Mouse (Mus musculus) forebrain, embryonic 11.5 days (tissue): ENCODE measurements around the gene Ripply3. TPM values are rescaled to one million over a fixed set of nuclear protein-coding genes. Genes with fewer than 3 reads are reported as not detected.
A peak's percentile ranks its signal among the peaks of the same experiment; 100 is the strongest.

Source experiments
- ATAC-seq: fragments of 200-750 bp; cut with Nextera tagmentation; replicated peaks from 2 replicates; pipeline ENCODE4 v1.8.0; 2017; ENCODE audit warnings: moderate TSS enrichment; ENCODE audit not compliant: low FRiP score
- DNase-seq: peaks from one replicate; pipeline ENCODE4 v3.0.0-alpha.2; 2017; ENCODE audit warnings: low spot score
- H3K27ac ChIP-seq: fragments of 300-500 bp; sonication (generic); 2 replicates; pipeline ENCODE4 v1.5.1; 2014; ENCODE audit warnings: low read depth, low read length
- H3K27me3 ChIP-seq: fragments of 300-500 bp; sonication (generic); 2 replicates; pipeline ENCODE4 v1.6.1; 2014; ENCODE audit warnings: mild to moderate bottlenecking, low read length, mixed read lengths; ENCODE audit not compliant: control insufficient read depth, insufficient read depth
- H3K36me3 ChIP-seq: fragments of 300-500 bp; sonication (generic); 2 replicates; pipeline ENCODE4 v1.6.1; 2014; ENCODE audit warnings: mild to moderate bottlenecking, low read length, moderate library complexity, mixed read lengths; ENCODE audit not compliant: control insufficient read depth, insufficient read depth
- H3K4me1 ChIP-seq: fragments of 300-500 bp; sonication (generic); replicated peaks from 2 replicates; pipeline ENCODE4 v1.6.1; 2014; ENCODE audit warnings: low read length, mixed read lengths; ENCODE audit not compliant: control insufficient read depth, insufficient read depth
- H3K4me2 ChIP-seq: fragments of 300-500 bp; sonication (generic); 2 replicates; pipeline ENCODE4 v1.6.1; 2014; ENCODE audit warnings: low read depth, mild to moderate bottlenecking, low read length, moderate library complexity, mixed read lengths; ENCODE audit not compliant: severe bottlenecking
- H3K4me3 ChIP-seq: fragments of 300-500 bp; sonication (generic); 2 replicates; pipeline ENCODE4 v1.5.1; 2014; ENCODE audit warnings: low read depth, low read length
- H3K9ac ChIP-seq: fragments of 300-500 bp; sonication (generic); 2 replicates; pipeline ENCODE4 v1.6.1; 2014; ENCODE audit warnings: low read length
- H3K9me3 ChIP-seq: fragments of 300-500 bp; sonication (generic); 2 replicates; pipeline ENCODE4 v1.6.1; 2016; ENCODE audit warnings: low read length, mixed read lengths; ENCODE audit not compliant: control insufficient read depth
- WGBS: fragments of 180-500 bp; shearing (Covaris S2); extraction: QIAGEN DNeasy Blood & Tissue Kit; methylation state at CpG from one replicate; pipeline ENCODE4 v1.1.7; 2014; 5-methylcytosine and 5-hydroxymethylcytosine counted together
- polyA plus RNA-seq: library from polyadenylated mRNA; unstranded; fragments of >200 nt; fragmentation: Nextera tagmentation; extraction: Ambion mirVana; gene quantifications from 2 replicates; pipeline ENCODE4 v1.2.1, GENCODE M21; 2014

Ripply3 gene
- polyA plus RNA-seq, 1 experiment from 2014 or later: 5.4 TPM

DNA sequence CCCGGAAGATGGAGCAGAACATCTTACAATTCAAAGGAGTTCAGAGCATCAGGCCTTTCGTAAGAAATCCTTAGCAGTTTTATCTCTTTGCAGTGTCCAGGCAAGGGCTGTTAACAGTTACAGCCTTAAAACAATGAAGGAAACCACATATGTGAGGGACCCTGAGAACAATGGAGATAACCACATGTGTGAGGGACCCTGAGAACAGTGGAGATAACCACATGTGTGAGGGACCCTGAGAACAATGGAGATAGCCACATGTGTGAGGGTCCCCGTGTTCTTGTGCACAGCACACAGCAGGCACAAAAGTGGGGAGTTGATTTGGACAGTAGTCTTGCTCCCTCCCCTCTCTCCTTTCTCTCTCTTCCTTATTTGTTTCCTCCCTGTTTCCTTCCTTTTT lies 29.9 kb downstream of the Ripply3 start:
- Histone ChIP-seq H3K4me1 (no peaks in the 10 kb centered on the region; the same call in 1 of the 2 replicates), H3K9ac (no peak overlapping the region), H3K27me3 (no peaks in the 10 kb centered on the region), H3K27ac (no peak overlapping the region), H3K4me3 (no peak overlapping the region), H3K9me3 (no peaks in the 10 kb centered on the region), H3K4me2 (no peak overlapping the region), H3K36me3 (no peaks in the 10 kb centered on the region)
- ATAC-seq (no peak), DNase-seq (no peak)
- WGBS: 82% methylated on average over 3 of the region's 3 CpGs

DNA sequence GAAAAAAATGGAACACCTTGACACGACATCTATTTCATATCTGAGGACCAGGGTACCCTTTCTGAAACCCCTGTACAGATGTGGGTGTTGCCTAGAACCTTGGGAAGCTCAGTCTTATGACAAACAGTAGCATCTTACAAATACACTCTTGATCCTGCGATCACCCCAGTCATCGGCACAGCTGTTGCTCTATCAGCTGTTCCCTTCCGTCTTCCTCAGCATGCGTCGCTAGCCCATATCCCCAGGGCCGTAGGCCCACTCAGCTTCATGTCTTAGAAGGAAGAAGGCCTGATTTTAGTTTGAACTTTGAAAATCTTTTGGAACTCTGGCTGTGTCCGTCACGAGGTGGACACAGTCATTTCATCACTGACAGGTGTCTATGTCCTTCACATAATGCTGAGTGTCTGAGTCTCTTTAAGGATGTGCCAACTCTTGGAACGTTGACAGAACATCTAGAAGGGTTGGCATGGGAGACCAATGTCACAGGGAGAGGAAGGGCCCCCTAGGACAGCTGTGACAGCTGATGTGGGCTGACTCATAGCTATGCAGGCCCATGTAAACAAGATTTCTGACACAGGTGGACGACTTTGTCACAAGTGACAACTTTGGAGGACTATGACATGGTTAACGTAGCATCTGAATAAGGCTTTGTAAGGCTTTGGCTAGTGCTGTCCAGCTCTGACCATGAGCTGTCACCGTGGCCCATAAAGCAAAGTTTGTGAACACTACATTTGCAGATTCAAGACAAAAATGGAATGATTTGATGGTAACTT lies 32.5 kb downstream of the Ripply3 start:
- no peaks in the 10 kb centered on the region; the same call in 1 of the 2 replicates for H3K4me1 ChIP-seq
- DNase-seq: no peak
- H3K27me3 ChIP-seq: no peaks in the 10 kb centered on the region
- no peak overlapping the region for H3K27ac ChIP-seq
- no peak overlapping the region for H3K4me3 ChIP-seq
- no peak for ATAC-seq
- H3K9me3 ChIP-seq: no peaks in the 10 kb centered on the region
- 88% methylated on average over 13 of the region's 13 CpGs for WGBS
- H3K4me2 ChIP-seq: no peak overlapping the region
- H3K36me3 ChIP-seq: no peaks in the 10 kb centered on the region
- H3K9ac ChIP-seq: no peak overlapping the region

DNA sequence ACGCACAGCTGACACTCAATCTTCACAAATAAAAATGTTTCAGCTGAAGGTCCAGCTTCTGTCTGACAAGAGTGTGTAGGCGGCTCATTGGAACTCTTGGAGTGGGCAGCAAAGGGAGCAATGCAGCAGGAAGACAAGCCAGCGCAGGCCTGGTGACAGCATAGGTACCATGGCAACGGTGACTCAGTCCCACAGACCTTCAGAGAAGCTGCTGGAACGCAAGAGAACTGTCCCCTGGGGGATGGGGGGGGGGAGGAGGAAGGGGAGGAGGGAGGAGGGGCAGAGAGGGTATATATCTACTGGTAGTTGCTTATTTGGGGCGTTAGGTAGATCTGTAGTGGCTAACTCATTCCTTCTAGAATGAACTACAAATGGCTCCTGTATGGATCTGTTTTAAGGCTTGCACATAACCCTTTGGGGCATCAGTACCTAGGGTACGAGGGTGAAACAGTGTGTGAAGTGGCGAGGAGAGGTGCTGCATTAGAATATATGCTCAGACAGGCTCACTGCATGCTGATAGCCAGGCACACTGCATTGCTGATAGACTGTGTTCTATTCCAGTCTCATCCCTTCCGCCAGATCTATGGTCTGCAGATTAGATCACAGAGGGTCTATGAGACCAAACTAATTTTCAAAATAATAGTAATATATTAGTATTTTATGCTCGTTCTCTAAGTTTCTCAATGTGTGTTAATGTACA lies 34.1 kb downstream of the Ripply3 start:
- 56% methylated on average over 10 of the region's 10 CpGs for WGBS
- Histone ChIP-seq H3K4me3 (no peak overlapping the region), H3K9ac (no peak overlapping the region), H3K27me3 (no peaks in the 10 kb centered on the region), H3K36me3 (no peaks in the 10 kb centered on the region), H3K4me2 (no peak overlapping the region), H3K4me1 (no peaks in the 10 kb centered on the region; the same call in 1 of the 2 replicates), H3K9me3 (no peaks in the 10 kb centered on the region), H3K27ac (no peak overlapping the region)
- DNase-seq (peak; percentile 65), ATAC-seq (no peak)

DNA sequence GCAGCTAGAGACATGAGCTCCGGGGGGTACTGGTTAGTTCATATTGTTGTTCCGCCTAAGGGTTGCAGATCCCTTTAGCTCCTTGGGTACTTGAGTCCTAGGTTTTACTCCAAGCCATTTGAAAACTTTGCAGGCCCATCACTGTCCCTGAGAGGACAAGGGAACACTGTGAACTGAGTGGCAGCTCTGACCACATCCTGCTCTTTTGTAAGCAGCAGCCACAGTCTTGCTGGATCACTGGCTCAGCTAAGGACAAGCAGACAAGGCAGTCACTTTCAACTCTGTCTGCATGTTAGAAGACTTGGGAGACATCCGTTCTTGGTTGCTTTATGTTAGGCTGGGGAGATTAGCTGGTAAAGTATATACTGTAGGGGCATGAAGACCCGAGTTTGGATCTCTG lies 35.6 kb downstream of the Ripply3 start:
- no peaks in the 10 kb centered on the region for H3K9me3 ChIP-seq
- WGBS: 94% methylated on average over 4 of the region's 4 CpGs
- H3K9ac ChIP-seq: no peak overlapping the region
- no peak overlapping the region for H3K27ac ChIP-seq
- no peaks in the 10 kb centered on the region; the same call in 1 of the 2 replicates for H3K4me1 ChIP-seq
- no peak overlapping the region for H3K4me3 ChIP-seq
- no peak for DNase-seq
- ATAC-seq: no peak
- no peaks in the 10 kb centered on the region for H3K27me3 ChIP-seq
- H3K36me3 ChIP-seq: no peaks in the 10 kb centered on the region
- no peak overlapping the region for H3K4me2 ChIP-seq

DNA sequence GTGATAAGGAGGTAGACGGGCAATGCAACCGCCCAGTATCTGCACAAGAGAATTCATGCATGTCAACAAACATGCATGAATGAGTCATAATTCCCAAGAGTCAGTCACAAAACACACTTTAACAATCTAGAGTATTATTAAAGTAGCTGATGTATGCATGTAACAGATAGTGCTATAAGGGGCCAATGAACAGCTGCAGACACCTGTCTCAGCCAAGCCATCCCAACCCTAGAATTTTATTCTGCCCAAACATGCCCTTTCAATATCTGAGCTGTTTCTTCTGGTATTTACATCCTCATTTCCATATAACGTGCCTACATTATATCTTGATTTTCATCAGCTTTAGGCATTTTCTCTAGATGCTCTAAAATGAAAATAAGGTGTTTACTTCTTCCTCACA lies 37.2 kb downstream of the Ripply3 start:
- Histone ChIP-seq H3K4me1 (no peaks in the 10 kb centered on the region; the same call in 1 of the 2 replicates), H3K9ac (no peak overlapping the region), H3K27me3 (no peaks in the 10 kb centered on the region), H3K27ac (no peak overlapping the region), H3K4me2 (no peak overlapping the region), H3K36me3 (no peaks in the 10 kb centered on the region), H3K9me3 (no peaks in the 10 kb centered on the region), H3K4me3 (no peak overlapping the region)
- DNase-seq (no peak), ATAC-seq (no peak)
- WGBS: 93% methylated on average over 3 of the region's 3 CpGs

DNA sequence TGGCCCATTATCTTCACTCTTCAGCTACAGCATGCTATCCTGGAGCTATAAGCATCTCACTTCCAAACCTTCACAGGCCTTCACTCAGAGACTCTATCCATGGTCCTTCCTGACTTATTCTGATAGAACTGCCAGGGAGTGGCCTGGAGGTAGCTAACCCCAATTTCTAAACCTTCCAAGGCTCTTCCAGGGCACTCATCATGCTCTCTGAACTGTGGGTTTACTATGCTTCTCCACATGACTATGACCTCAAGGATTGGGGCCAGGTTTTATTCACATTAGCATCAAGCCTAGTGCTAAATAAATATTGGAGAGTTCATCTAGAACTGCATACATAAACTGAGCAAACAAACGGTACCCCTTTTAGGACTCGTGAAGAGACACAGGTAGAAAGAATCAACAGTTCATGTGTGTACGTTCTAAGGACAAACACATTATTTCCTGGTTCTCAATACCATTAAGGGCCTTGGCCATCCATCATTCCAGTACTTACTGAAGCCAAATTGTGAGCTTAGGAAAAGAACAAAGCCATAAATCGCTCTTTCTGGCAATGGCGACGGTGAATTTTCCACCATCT lies 41.5 kb downstream of the Ripply3 start:
- WGBS: 8% methylated on average over 6 of the region's 6 CpGs
- H3K9me3 ChIP-seq: no peaks in the 10 kb centered on the region
- peak overlapping the region; percentile 95 for H3K9ac ChIP-seq
- H3K4me1 ChIP-seq: peaks cover 2% of the 10 kb centered on the region; the same call in 1 of the 2 replicates
- DNase-seq: no peak
- H3K27ac ChIP-seq: peak overlapping the region; percentile 97
- H3K4me2 ChIP-seq: peak overlapping the region; percentile 69
- no peaks in the 10 kb centered on the region for H3K36me3 ChIP-seq
- ATAC-seq: no peak
- H3K4me3 ChIP-seq: peak overlapping the region; percentile 89
- no peaks in the 10 kb centered on the region for H3K27me3 ChIP-seq

DNA sequence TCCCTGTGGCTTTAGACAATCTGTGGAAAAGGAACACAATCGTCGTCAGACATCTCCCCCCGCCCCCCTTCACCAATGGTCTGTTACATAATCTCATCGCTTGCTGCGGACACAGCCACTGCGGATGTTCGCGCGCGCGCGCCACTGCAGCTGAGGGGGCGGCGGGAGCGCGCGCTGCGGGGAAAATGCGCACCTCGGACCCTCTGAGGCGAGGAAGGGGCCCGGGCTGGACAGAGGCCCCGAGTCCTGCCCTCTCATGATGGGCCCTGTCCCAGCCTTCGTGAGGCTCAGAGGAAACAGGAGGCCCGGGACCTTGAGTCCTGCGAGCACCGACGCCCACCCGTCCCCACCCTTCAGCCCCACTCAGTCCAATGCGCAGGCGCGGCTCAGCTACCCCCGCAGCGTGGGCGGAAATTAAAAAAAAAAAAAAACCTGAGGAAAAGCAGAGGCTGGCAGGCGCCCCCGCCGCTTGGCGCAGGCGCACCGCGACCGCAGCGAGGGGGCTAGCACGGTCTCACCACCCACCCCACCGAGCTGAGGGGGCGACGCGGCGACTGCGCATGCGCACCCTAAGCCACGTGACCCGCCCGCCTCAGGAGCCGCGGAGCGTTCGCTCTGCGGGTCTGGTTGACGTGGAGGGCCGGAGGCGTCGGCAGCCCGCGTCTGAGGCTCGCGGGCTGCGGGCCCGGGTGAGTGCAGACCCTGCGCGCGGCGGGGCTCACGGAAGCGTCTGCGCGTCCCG lies 42.1 kb downstream of the Ripply3 start, which contains the start of gene Ttc3:
Ttc3 (plus strand) TSS at position 446 of the 742 bp plus-strand sequence.
- H3K4me1 ChIP-seq: peaks cover 2% of the 10 kb centered on the region; the same call in 1 of the 2 replicates
- WGBS: under 1% methylated on average over 77 of the region's 79 CpGs
- no peaks in the 10 kb centered on the region for H3K27me3 ChIP-seq
- H3K9ac ChIP-seq: peak within 1 kb of the TSS; percentile 95
- peak within 1 kb of the TSS; percentile 97 for H3K27ac ChIP-seq
- H3K36me3 ChIP-seq: no peaks in the 10 kb centered on the region
- H3K4me3 ChIP-seq: peak within 1 kb of the TSS; percentile 89
- DNase-seq (peak; percentile 99), ATAC-seq (peak; percentile 83)
- no peaks in the 10 kb centered on the region for H3K9me3 ChIP-seq
- H3K4me2 ChIP-seq: peak within 1 kb of the TSS; percentile 69

DNA sequence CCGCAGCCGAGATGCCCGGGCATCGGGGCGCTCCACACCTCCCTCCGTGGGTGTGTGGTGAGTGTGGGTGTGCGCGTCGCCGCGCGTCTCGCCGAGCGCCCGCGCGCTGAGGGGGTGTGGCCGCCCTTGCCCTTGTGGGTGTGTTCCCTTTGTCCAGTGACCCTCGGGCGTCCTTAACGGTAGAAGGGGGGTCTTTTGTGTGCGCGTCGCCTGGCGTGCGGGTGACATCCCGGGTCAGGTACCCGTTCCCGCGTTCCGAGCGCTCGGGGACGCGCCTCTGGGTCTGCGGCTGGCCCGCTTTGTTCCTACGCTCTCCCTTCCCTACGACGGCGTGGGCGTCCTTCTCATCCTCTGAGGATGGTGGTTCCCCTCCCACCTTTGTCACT lies 42.7 kb downstream of the Ripply3 start:
- Histone ChIP-seq H3K4me3 (peak overlapping the region; percentile 89), H3K9me3 (no peaks in the 10 kb centered on the region), H3K36me3 (no peaks in the 10 kb centered on the region), H3K9ac (peak overlapping the region; percentile 95), H3K27ac (peak overlapping the region; percentile 97), H3K4me2 (peak overlapping the region; percentile 69), H3K27me3 (no peaks in the 10 kb centered on the region), H3K4me1 (peaks cover 2% of the 10 kb centered on the region; the same call in 1 of the 2 replicates)
- ATAC-seq: peak; percentile 79
- WGBS: 0% methylated on average over 43 of the region's 43 CpGs
- DNase-seq: no peak
